Mouse (Mus musculus): ENCODE results near the gene Cacna2d3. TPM values are rescaled to one million over a fixed set of nuclear protein-coding genes. Genes with fewer than 3 reads are reported as not detected.
A peak's percentile ranks its signal among the peaks of the same experiment; 100 is the strongest.

Gene Cacna2d3
- polyA plus RNA-seq, 1 experiment from 2014 or later = 1.3 TPM

DNA sequence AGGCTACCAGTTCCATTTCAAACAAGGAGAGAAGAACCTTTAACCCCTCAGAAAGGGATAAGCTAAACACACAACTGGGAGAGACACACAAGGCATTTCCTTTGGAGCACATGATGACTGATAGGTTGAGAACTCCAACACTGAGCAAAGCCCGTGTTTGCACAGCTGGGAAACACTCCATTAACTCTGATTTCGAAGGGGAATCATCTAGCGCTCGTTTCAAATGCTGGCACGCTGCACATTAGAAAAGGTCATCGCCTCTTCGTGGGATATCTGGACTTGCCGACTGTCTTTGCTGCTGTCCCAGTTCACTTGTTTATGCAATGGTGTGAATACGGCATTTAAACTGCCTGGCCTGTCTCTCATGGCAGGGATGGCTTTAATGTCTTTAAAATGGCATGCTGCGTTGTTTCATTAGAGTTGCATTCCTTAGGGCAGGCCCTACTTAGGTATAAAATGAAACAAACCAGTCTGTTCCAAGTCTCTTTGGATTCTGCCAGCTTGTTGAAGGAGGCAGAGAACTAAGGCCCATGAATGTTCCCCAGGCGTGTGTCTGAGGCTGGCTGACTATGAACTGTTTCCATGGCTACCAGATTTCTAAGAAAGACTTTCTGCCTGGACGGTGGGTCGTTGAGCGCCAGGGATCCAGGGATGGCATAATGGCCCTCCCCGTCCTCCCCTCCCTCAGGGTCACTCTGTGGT lies 542.8 kb downstream of the Cacna2d3 start:
- Histone ChIP-seq H3K36me3 (ENCODE audit: control insufficient read depth, insufficient read depth, low read length) (no peaks in the 10 kb centered on the region), H3K9me3 (ENCODE audit: control insufficient read depth, low read length) (no peaks in the 10 kb centered on the region), H3K4me2 (ENCODE audit: low read length) (peak overlapping the region; percentile 38), H3K4me1 (ENCODE audit: control insufficient read depth in 2 of 2, insufficient read depth in 2 of 2, low read length in 2 of 2) (peaks cover 8 to 14% of the 10 kb centered on the region in 2 experiments), H3K9ac (ENCODE audit: low read length) (no peak overlapping the region), H3K27me3 (ENCODE audit: control insufficient read depth, insufficient read depth, low read length) (no peaks in the 10 kb centered on the region), H3K27ac (replicated peaks in 1 of 2; ENCODE audit: control insufficient read depth in 1 of 2, insufficient read depth in 1 of 2, low read depth in 2 of 2, low read length in 2 of 2) (peak overlapping the region; percentile 33 to 61; a peak in 3 of 4 replicates), H3K4me3 (ENCODE audit: control insufficient read depth in 1 of 2, insufficient read depth in 1 of 2, low read depth in 1 of 2, low read length in 2 of 2) (no peak overlapping the region)
- WGBS = 38% methylated on average over 15 of the region's 15 CpGs
- ATAC-seq (ENCODE audit: insufficient number of reproducible peaks, insufficient read depth, low FRiP score, low read depth) = no peak

GRCm38 (mm10) chr14:29174762-29175161 lies 546.9 kb downstream of the Cacna2d3 start:
- peaks cover 8 to 14% of the 10 kb centered on the region in 2 experiments for H3K4me1 ChIP-seq (ENCODE audit: control insufficient read depth in 2 of 2, insufficient read depth in 2 of 2, low read length in 2 of 2)
- 87% methylated on average over 3 of the region's 3 CpGs for WGBS
- H3K9ac ChIP-seq (ENCODE audit: low read length) = no peak overlapping the region
- ATAC-seq (ENCODE audit: insufficient number of reproducible peaks, insufficient read depth, low FRiP score, low read depth) = no peak
- no peaks in the 10 kb centered on the region for H3K27me3 ChIP-seq (ENCODE audit: control insufficient read depth, insufficient read depth, low read length)
- no peak overlapping the region for H3K4me3 ChIP-seq (ENCODE audit: control insufficient read depth in 1 of 2, insufficient read depth in 1 of 2, low read depth in 1 of 2, low read length in 2 of 2)
- H3K4me2 ChIP-seq (ENCODE audit: low read length) = no peak overlapping the region
- no peaks in the 10 kb centered on the region for H3K9me3 ChIP-seq (ENCODE audit: control insufficient read depth, low read length)
- no peaks in the 10 kb centered on the region for H3K36me3 ChIP-seq (ENCODE audit: control insufficient read depth, insufficient read depth, low read length)
- no peak overlapping the region for H3K27ac ChIP-seq (replicated peaks in 1 of 2; ENCODE audit: control insufficient read depth in 1 of 2, insufficient read depth in 1 of 2, low read depth in 2 of 2, low read length in 2 of 2)

- Histone ChIP-seq H3K4me3 (ENCODE audit: control insufficient read depth in 1 of 2, insufficient read depth in 1 of 2, low read depth in 1 of 2, low read length in 2 of 2) (no peak overlapping the region), H3K36me3 (ENCODE audit: control insufficient read depth, insufficient read depth, low read length) (no peaks in the 10 kb centered on the region), H3K27ac (replicated peaks in 1 of 2; ENCODE audit: control insufficient read depth in 1 of 2, insufficient read depth in 1 of 2, low read depth in 2 of 2, low read length in 2 of 2) (no peak overlapping the region), H3K4me2 (ENCODE audit: low read length) (no peak overlapping the region), H3K4me1 (ENCODE audit: control insufficient read depth in 2 of 2, insufficient read depth in 2 of 2, low read length in 2 of 2) (no peaks in the 10 kb centered on the region), H3K9ac (ENCODE audit: low read length) (no peak overlapping the region), H3K27me3 (ENCODE audit: control insufficient read depth, insufficient read depth, low read length) (no peaks in the 10 kb centered on the region), H3K9me3 (ENCODE audit: control insufficient read depth, low read length) (no peaks in the 10 kb centered on the region)
- WGBS = 86% methylated on average over 2 of the region's 2 CpGs
- ATAC-seq (ENCODE audit: insufficient number of reproducible peaks, insufficient read depth, low FRiP score, low read depth) = no peak
Observed at GRCm38 (mm10) chr14:29172207-29172606, 549.5 kb downstream of the Cacna2d3 start.

- Histone ChIP-seq H3K27ac (replicated peaks in 1 of 2; ENCODE audit: control insufficient read depth in 1 of 2, insufficient read depth in 1 of 2, low read depth in 2 of 2, low read length in 2 of 2) (no peak overlapping the region), H3K9me3 (ENCODE audit: control insufficient read depth, low read length) (no peaks in the 10 kb centered on the region), H3K36me3 (ENCODE audit: control insufficient read depth, insufficient read depth, low read length) (no peaks in the 10 kb centered on the region), H3K4me3 (ENCODE audit: control insufficient read depth in 1 of 2, insufficient read depth in 1 of 2, low read depth in 1 of 2, low read length in 2 of 2) (no peak overlapping the region), H3K9ac (ENCODE audit: low read length) (no peak overlapping the region), H3K4me2 (ENCODE audit: low read length) (no peak overlapping the region), H3K27me3 (ENCODE audit: control insufficient read depth, insufficient read depth, low read length) (no peaks in the 10 kb centered on the region), H3K4me1 (ENCODE audit: control insufficient read depth in 2 of 2, insufficient read depth in 2 of 2, low read length in 2 of 2) (no peaks in the 10 kb centered on the region)
- WGBS = 75% methylated on average over 6 of the region's 6 CpGs
- no peak for ATAC-seq (ENCODE audit: insufficient number of reproducible peaks, insufficient read depth, low FRiP score, low read depth)
Observed at GRCm38 (mm10) chr14:29164653-29165030, 557.0 kb downstream of the Cacna2d3 start.

GRCm38 (mm10) chr14:29163998-29164652 lies 557.5 kb downstream of the Cacna2d3 start:
- H3K4me2 ChIP-seq (ENCODE audit: low read length) = no peak overlapping the region
- no peak overlapping the region for H3K9ac ChIP-seq (ENCODE audit: low read length)
- ATAC-seq (ENCODE audit: insufficient number of reproducible peaks, insufficient read depth, low FRiP score, low read depth) = no peak
- 0 out of 2 replicates have a peak, but pooled peaks cover 3% of the 10 kb centered on the region for H3K9me3 ChIP-seq (ENCODE audit: control insufficient read depth, low read length)
- H3K36me3 ChIP-seq (ENCODE audit: control insufficient read depth, insufficient read depth, low read length) = no peaks in the 10 kb centered on the region
- no peak overlapping the region for H3K4me3 ChIP-seq (ENCODE audit: control insufficient read depth in 1 of 2, insufficient read depth in 1 of 2, low read depth in 1 of 2, low read length in 2 of 2)
- H3K4me1 ChIP-seq (ENCODE audit: control insufficient read depth in 2 of 2, insufficient read depth in 2 of 2, low read length in 2 of 2) = no peaks in the 10 kb centered on the region
- no peak overlapping the region for H3K27ac ChIP-seq (replicated peaks in 1 of 2; ENCODE audit: control insufficient read depth in 1 of 2, insufficient read depth in 1 of 2, low read depth in 2 of 2, low read length in 2 of 2)
- WGBS = 73% methylated on average over 4 of the region's 4 CpGs
- no peaks in the 10 kb centered on the region for H3K27me3 ChIP-seq (ENCODE audit: control insufficient read depth, insufficient read depth, low read length)

GRCm38 (mm10) chr14:29159803-29160202 lies 561.9 kb downstream of the Cacna2d3 start:
- no peak overlapping the region for H3K4me3 ChIP-seq (ENCODE audit: control insufficient read depth in 1 of 2, insufficient read depth in 1 of 2, low read depth in 1 of 2, low read length in 2 of 2)
- H3K4me1 ChIP-seq (ENCODE audit: control insufficient read depth in 2 of 2, insufficient read depth in 2 of 2, low read length in 2 of 2) = no peaks in the 10 kb centered on the region
- no peak overlapping the region for H3K27ac ChIP-seq (replicated peaks in 1 of 2; ENCODE audit: control insufficient read depth in 1 of 2, insufficient read depth in 1 of 2, low read depth in 2 of 2, low read length in 2 of 2)
- no peaks in the 10 kb centered on the region for H3K36me3 ChIP-seq (ENCODE audit: control insufficient read depth, insufficient read depth, low read length)
- no peak overlapping the region for H3K4me2 ChIP-seq (ENCODE audit: low read length)
- peaks cover 7% of the 10 kb centered on the region for H3K9me3 ChIP-seq (ENCODE audit: control insufficient read depth, low read length)
- H3K27me3 ChIP-seq (ENCODE audit: control insufficient read depth, insufficient read depth, low read length) = no peaks in the 10 kb centered on the region
- H3K9ac ChIP-seq (ENCODE audit: low read length) = no peak overlapping the region
- ATAC-seq (ENCODE audit: insufficient number of reproducible peaks, insufficient read depth, low FRiP score, low read depth) = no peak
- WGBS = 75% methylated on average over 3 of the region's 3 CpGs

- WGBS = 86% methylated on average over 5 of the region's 5 CpGs
- no peak overlapping the region for H3K4me2 ChIP-seq (ENCODE audit: low read length)
Observed at GRCm38 (mm10) chr14:29157096-29157495, 564.6 kb downstream of the Cacna2d3 start.

More at GRCm38 (mm10) chr14:29157096-29157495, 564.6 kb downstream of the Cacna2d3 start:
- Histone ChIP-seq H3K27me3 (ENCODE audit: control insufficient read depth, insufficient read depth, low read length) (no peaks in the 10 kb centered on the region), H3K27ac (replicated peaks in 1 of 2; ENCODE audit: control insufficient read depth in 1 of 2, insufficient read depth in 1 of 2, low read depth in 2 of 2, low read length in 2 of 2) (no peak overlapping the region), H3K36me3 (ENCODE audit: control insufficient read depth, insufficient read depth, low read length) (no peaks in the 10 kb centered on the region), H3K9me3 (ENCODE audit: control insufficient read depth, low read length) (peaks cover 7% of the 10 kb centered on the region), H3K4me1 (ENCODE audit: control insufficient read depth in 2 of 2, insufficient read depth in 2 of 2, low read length in 2 of 2) (no peaks in the 10 kb centered on the region), H3K9ac (ENCODE audit: low read length) (no peak overlapping the region), H3K4me3 (ENCODE audit: control insufficient read depth in 1 of 2, insufficient read depth in 1 of 2, low read depth in 1 of 2, low read length in 2 of 2) (no peak overlapping the region)
- ATAC-seq (ENCODE audit: insufficient number of reproducible peaks, insufficient read depth, low FRiP score, low read depth) = no peak
